Comparison of ENCODE assay signal across 14 mouse cellular contexts in the genomic region with DNA sequence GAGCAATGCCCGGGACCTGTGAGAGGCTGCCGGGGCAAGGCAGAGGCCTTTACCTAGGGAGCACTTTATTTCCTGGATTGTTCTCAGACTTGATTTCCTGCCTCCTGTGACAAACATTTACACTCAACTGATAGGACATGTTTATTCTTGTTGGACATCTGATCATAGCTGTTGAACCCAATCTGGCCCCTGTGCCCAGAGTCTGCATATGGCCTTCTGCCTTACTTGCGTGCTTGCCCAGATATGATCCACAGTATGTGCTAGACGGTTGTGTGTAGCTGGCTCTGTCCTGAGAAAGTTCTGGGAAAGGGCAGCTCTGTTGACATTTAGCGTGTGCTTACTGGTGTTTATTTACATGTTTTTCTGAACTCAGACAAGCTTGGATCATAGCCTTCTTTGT.
DNase-seq lines count a peak whose midpoint lies in the region; ATAC-seq and TF ChIP-seq lines count a peak whose summit lies in the region.
"Had no signal": no experiment of that assay in that cellular context is flagged by ENCODE, and none has a peak within 500 bp of the region (broad histone marks: within the 10 kb centered on the region; RNA-seq: fewer than 3 reads in every experiment).

No protein-coding gene starts in this region.

- intact Hi-C loops in heart, postnatal 25 days (cut with DNase I), result no loop called here

- peaks cover 27% of the 10 kb centered on the region for H3K4me1 ChIP-seq in heart, embryonic 10.5 days
- H3K4me1 ChIP-seq in liver, postnatal 0 days (ENCODE audit: insufficient read depth), result no peaks in the 10 kb centered on the region
- no peaks in the 10 kb centered on the region for H3K4me1 ChIP-seq in liver, embryonic 11.5 days (replicated peaks; ENCODE audit: control insufficient read depth, insufficient read depth, low read length)
- peaks cover 26% of the 10 kb centered on the region for H3K4me1 ChIP-seq in forebrain, embryonic 13.5 days
- peaks cover 13% of the 10 kb centered on the region; the same call in 1 of the 2 replicates for H3K4me1 ChIP-seq in midbrain, embryonic 16.5 days (ENCODE audit: control insufficient read depth, insufficient read depth, low read length)

- ATAC-seq in liver, postnatal 0 days, result peak; percentile 38; the same call in 1 of the 2 replicates
- ATAC-seq in liver, embryonic 11.5 days (replicated peaks; ENCODE audit: low FRiP score), result no peak
- no peak for ATAC-seq in forebrain, embryonic 13.5 days
- ATAC-seq in midbrain, embryonic 16.5 days, result no peak
- ATAC-seq: intestine, postnatal 0 days had no signal

- WGBS in heart, embryonic 10.5 days, result 88% methylated on average over 5 of the region's 5 CpGs
- 77% methylated on average over 5 of the region's 5 CpGs for WGBS in liver, postnatal 0 days (ENCODE audit: insufficient replicate concordance)
- 82% methylated on average over 5 of the region's 5 CpGs for WGBS in liver, embryonic 11.5 days
- WGBS in forebrain, embryonic 13.5 days, result 92% methylated on average over 5 of the region's 5 CpGs
- WGBS in midbrain, embryonic 16.5 days, result 94% methylated on average over 5 of the region's 5 CpGs

- DNase-seq in heart, embryonic 10.5 days (ENCODE audit: low spot score), result no peak
- no peak for DNase-seq in heart, postnatal 25 days (ENCODE audit: low spot score)
- DNase-seq in liver, postnatal 0 days, result no peak
- no peak for DNase-seq in liver, embryonic 11.5 days (ENCODE audit: low spot score)
- no peak for DNase-seq in adrenal gland, adult 8-10 months
- DNase-seq in thymus, postnatal 0 days (ENCODE audit: low spot score), result no peak
- DNase-seq: adrenal gland, postnatal 14 days; cerebellum, postnatal 25 days; kidney, postnatal 25 days; lung, postnatal 10 days had no signal

- TF ChIP-seq EP300 in liver, postnatal 0 days (IDR thresholded peaks at IDR 0.05; ENCODE audit: low read depth), result no peak

- no peaks in the 10 kb centered on the region for H3K9me3 ChIP-seq in heart, embryonic 10.5 days
- peaks cover 4% of the 10 kb centered on the region; the same call in 1 of the 2 replicates for H3K9me3 ChIP-seq in liver, postnatal 0 days (ENCODE audit: low read length)
- no peaks in the 10 kb centered on the region for H3K9me3 ChIP-seq in liver, embryonic 11.5 days (ENCODE audit: control insufficient read depth, low read length)
- no peaks in the 10 kb centered on the region for H3K9me3 ChIP-seq in forebrain, embryonic 13.5 days (replicated peaks)
- H3K9me3 ChIP-seq in midbrain, embryonic 16.5 days (replicated peaks; ENCODE audit: control insufficient read depth, low read length, poor library complexity, severe bottlenecking), result no peaks in the 10 kb centered on the region

- no peak for TF ChIP-seq CTCF in liver, postnatal 0 days (IDR thresholded peaks at IDR 0.05; ENCODE audit: low read depth)

- H3K27me3 ChIP-seq in heart, embryonic 10.5 days (ENCODE audit: insufficient read depth, poor library complexity, severe bottlenecking), result peaks cover 25% of the 10 kb centered on the region
- H3K27me3 ChIP-seq in liver, postnatal 0 days (ENCODE audit: insufficient read depth, low read length), result peaks cover 9% of the 10 kb centered on the region; the same call in 1 of the 2 replicates
- H3K27me3 ChIP-seq in liver, embryonic 11.5 days (replicated peaks; ENCODE audit: control insufficient read depth, insufficient read depth, low read length), result peaks cover 11% of the 10 kb centered on the region
- H3K27me3 ChIP-seq in forebrain, embryonic 13.5 days, result peaks cover 4% of the 10 kb centered on the region; the same call in 1 of the 2 replicates
- no peaks in the 10 kb centered on the region for H3K27me3 ChIP-seq in midbrain, embryonic 16.5 days (ENCODE audit: control insufficient read depth, insufficient read depth, low read depth, low read length)

- no peak overlapping the region for H3K4me3 ChIP-seq in heart, embryonic 10.5 days
- no peak overlapping the region for H3K4me3 ChIP-seq in liver, postnatal 0 days (ENCODE audit: low read depth, low read length)
- H3K4me3 ChIP-seq in liver, embryonic 11.5 days (ENCODE audit: low read depth, low read length), result no peak overlapping the region
- no peak overlapping the region for H3K4me3 ChIP-seq in forebrain, embryonic 13.5 days
- H3K4me3 ChIP-seq in midbrain, embryonic 16.5 days (ENCODE audit: low read depth, low read length), result no peak overlapping the region

- H3K27ac ChIP-seq in heart, embryonic 10.5 days, result peak overlapping the region; percentile 82
- no peak overlapping the region for H3K27ac ChIP-seq in liver, postnatal 0 days (ENCODE audit: low read depth)
- H3K27ac ChIP-seq in liver, embryonic 11.5 days (ENCODE audit: low read depth, low read length), result no peak overlapping the region
- peak overlapping the region; percentile 90 for H3K27ac ChIP-seq in forebrain, embryonic 13.5 days
- peak overlapping the region; percentile 17; the same call in 1 of the 2 replicates for H3K27ac ChIP-seq in midbrain, embryonic 16.5 days (ENCODE audit: low read length)

- no peaks in the 10 kb centered on the region for H3K36me3 ChIP-seq in heart, embryonic 10.5 days
- no peaks in the 10 kb centered on the region for H3K36me3 ChIP-seq in liver, postnatal 0 days (replicated peaks; ENCODE audit: insufficient read depth, low read length)
- no peaks in the 10 kb centered on the region for H3K36me3 ChIP-seq in liver, embryonic 11.5 days (ENCODE audit: control insufficient read depth, insufficient read depth, low read length)
- H3K36me3 ChIP-seq in forebrain, embryonic 13.5 days (ENCODE audit: poor library complexity, severe bottlenecking), result no peaks in the 10 kb centered on the region
- H3K36me3 ChIP-seq in midbrain, embryonic 16.5 days (ENCODE audit: control insufficient read depth, insufficient read depth, low read length), result no peaks in the 10 kb centered on the region
- H3K36me3 ChIP-seq: embryonic facial prominence, embryonic 12.5 days had no signal

- no peak overlapping the region for H3K4me2 ChIP-seq in liver, postnatal 0 days (ENCODE audit: low read depth, low read length)
- no peak overlapping the region for H3K4me2 ChIP-seq in liver, embryonic 11.5 days
- peak overlapping the region; percentile 45; the same call in 1 of the 2 replicates for H3K4me2 ChIP-seq in forebrain, embryonic 13.5 days
- H3K4me2 ChIP-seq in midbrain, embryonic 16.5 days (ENCODE audit: low read length), result no peak overlapping the region
- H3K4me2 ChIP-seq: embryonic facial prominence, embryonic 12.5 days had no signal

- no peak overlapping the region for H3K9ac ChIP-seq in liver, postnatal 0 days (replicated peaks)
- no peak overlapping the region for H3K9ac ChIP-seq in liver, embryonic 11.5 days (ENCODE audit: low read depth, low read length)
- no peak overlapping the region for H3K9ac ChIP-seq in forebrain, embryonic 13.5 days
- 0 out of 2 replicates have a peak overlapping the region, but pooled peaks have one; percentile 1 for H3K9ac ChIP-seq in midbrain, embryonic 16.5 days (ENCODE audit: low read depth, low read length)
- H3K9ac ChIP-seq: embryonic facial prominence, embryonic 12.5 days had no signal

Comparison
In these comparisons a context has a peak if more than half of its experiments do, and no peak if none do; other contexts are left out.
1. H3K27ac ChIP-seq: peak in heart, embryonic 10.5 days (single experiment), forebrain, embryonic 13.5 days (single experiment) and midbrain, embryonic 16.5 days (single experiment); none in liver, postnatal 0 days (single experiment) and liver, embryonic 11.5 days (single experiment).